Mouse (Mus musculus) thymus, postnatal 14 days (tissue): Measurements from ENCODE around the gene Fbxl17.

Experiments
- DNase-seq: peaks from one replicate; pipeline ENCODE4 v3.0.0; 2021

Fbxl17 gene

DNA sequence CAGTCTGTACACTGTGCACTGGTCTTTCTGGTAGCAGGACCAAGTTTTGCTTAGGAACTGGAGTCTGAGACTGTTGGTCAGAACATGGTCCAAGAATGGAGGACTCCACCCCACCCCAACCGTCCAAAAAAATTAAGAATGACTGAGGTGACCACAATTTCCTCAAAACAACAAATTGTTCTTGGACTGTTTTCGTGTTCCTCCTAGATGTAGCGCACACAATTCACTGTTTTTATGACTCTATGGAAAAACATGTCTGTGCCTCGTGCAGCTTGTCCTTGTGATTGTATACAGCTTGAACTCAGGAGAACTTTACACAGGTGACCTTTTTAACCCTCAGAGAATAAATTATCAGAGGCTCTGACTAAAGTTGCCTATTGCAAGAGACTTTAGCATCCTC is 220.7 kb downstream of the Fbxl17 start:
- no peak for DNase-seq

DNA sequence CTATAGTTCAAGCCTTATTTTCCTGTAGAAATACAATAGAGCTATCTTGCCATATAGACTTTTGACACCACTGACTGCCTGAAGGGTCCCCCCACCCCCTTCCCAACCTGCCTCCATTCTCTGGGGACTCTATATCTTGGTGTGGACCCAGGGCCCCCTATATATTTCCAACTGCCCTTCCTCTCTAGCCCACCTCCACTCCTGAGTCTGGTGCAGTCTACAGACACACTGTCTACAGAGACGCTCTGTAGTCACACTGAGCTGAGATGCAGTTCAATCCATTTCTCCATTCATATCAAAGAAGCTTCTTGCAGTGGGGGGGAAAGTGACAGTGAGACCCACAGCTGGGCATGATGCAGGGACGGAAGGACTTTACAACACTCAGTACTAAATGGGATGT is 226.5 kb downstream of the Fbxl17 start:
- no peak for DNase-seq

DNA sequence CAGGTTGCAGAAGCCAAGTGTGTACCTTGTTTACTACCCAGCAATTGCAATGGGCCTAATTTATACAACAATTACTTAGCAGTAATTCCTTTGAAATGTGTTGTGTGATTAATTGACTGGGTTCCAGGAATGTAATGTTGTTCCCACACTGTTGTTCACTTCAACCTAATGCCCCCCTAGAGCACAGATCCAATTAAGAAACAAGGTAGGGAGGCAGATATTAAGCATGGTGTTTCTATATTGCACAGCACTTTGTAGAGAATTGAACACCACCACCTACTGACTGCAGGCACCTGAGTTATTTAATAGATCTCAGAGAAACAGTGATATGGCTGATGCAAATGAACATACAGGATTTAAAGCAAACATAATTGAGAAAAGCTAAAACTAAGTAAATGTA is 226.9 kb downstream of the Fbxl17 start:
- no peak for DNase-seq

DNA sequence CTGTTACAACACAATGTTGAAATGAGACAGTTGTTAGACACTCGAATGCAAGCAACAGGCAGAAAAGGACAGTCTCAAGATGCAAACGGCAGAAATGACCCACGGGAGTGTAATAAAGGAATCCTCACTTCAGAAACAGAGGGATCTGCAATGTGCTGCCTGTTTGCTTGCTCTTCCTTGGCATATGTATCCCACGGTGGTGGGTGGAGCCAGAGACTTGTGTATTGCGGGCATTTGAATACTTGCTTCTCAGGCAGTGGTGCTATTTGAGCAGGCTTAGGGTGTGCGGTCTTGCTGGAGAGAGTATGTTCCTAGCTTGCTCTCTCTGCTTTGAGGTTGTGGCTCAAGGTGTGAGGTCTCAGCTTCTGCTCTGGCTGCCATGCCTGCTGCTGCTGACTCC is 228.8 kb downstream of the Fbxl17 start:
- no peak for DNase-seq

DNA sequence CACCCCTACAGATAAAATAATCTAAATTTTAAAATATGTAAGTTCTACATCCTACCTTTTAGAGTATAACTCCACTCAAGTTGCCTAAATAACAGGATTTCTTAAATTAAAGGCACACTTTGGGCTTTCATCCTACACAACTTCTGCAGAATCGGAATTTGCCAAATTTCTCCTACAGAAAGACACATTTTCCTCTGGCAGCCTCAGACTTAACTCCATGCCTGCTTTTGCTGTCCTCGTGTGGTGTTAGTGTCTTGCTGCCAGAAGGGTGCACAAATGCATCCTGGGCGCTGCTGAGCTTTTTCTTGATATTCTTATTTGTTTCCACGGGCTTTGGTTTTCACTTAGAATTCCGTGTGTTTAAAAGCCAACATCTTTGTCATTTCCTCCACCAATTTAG is 229.3 kb downstream of the Fbxl17 start:
- DNase-seq: no peak

DNA sequence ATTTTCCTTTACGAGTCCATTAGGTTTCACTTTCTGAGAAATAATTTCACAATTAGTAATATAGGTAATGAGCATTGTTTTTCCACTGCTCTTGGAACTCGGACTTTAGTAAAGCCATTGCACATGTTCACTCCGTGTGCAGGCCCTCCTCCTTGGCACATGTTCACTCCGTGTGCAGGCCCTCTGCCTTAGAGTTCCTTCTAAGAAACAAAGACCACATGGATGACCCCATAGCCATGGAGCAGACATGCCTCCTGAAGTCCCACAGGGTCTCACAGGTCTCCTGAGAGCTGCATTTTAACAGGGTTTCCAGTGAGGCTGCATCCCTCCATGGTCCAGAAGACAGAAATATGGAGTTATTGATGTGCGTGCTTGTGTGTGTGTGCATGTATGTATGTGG is 237.1 kb downstream of the Fbxl17 start:
- DNase-seq: no peak

DNA sequence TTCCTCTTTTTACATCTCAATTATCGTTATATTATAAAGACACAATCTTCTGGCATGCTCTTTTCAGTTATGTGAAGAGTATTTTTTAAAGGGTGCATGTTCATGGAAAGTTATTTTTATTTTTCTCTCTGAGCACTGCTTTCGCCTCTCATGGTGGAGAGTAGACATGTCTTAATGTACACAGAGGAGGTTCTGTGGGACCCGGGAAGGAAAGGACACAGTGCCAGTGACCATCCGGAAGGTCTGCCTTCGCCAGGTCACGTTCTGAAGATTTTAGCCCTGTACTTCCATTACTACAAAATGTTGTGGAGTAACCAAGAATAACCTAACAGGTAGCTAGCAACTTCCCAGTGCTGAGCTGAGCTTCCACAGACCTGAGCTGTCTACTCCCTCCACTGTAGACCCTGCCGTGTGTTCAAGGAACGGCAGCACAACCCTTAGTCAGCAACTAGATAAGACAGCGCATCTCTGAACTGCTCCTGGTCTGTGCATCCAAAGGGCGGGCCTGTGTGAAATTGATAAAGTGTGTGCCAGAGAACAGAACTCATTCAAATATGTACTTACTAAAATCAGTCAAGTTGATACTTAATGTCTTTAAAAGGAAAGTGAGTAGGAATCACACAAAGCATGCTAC is 238.2 kb downstream of the Fbxl17 start:
- DNase-seq: no peak

DNA sequence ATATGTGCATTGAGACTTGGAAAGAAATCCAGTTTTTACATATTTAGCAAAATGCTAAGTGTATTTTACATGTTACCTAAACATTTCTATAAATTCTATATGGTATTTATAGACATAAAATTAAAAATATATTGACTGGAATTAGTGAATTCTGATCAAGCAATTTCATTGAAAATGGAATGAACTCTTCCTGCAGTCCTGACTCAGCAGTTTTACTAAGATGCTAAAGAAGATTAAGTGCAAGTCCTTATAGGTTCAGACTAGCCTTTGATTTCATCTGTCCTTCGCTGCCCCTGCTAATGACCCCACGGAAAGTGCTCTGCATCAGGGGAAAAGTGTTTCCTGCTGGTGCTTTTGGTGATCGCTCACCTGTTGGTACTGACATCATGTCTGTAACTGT is 240.7 kb downstream of the Fbxl17 start:
- no peak for DNase-seq

DNA sequence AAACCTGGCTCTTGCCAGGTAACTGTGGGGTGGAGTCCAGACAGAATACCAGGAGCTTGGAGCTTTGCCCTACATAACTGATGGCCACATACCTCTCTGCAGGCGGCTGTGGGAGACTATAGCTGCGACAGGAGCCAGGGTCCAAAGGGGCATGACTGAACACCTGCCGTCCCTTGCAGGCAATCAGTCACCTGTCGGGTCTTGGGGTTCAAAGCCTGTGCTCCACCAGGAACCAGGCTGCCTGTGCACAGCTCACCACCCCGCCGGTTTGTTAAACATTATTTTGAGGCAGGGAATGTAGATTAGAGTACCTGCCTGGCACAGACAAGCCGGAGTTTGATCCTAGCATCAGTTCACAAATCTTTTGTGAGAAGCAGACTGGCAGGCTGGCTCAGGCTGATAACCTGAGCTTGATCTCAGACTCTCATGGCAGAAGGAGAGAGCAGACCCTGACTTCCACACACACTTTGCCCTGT is 253.6 kb downstream of the Fbxl17 start:
- DNase-seq: no peak

DNA sequence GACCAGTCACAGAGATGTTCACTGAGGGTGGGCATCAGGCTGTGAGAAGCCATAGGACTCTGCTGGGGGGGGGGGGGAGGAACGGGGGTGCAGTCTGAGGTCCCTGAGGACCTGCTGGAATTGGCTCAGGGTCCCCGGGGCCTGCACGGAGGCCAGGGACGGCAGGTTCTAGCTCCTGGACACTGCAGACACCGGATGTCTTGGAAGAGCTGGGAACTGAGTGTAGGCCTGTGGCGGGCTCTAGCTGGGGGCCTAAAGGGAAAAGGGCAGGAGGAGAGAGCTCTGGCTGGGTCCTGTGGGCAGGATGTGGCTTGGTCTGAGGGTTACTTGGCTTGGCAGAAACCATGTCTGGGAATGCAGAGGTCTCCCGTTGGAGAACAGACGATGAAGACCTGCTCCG is 254.3 kb downstream of the Fbxl17 start:
- no peak for DNase-seq

DNA sequence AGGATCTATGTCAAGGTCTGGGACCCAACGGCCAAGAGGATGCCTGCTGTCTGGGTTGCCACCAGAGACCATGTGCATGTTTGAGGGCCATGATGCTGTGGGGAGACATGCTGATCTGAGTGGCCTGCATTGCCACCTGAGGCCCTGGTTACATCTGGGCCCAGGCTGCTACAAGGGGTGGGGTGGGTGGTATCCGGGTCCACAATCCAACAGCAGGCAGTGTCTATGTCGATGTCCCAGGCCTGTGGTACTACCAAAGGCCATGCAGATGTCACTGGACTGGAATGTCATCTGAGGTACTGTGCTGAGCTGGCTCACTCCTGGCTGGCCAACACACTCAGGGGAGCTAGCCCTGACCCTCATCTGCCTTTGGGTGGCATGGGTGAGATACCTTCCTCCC is 257.1 kb downstream of the Fbxl17 start:
- no peak for DNase-seq

DNA sequence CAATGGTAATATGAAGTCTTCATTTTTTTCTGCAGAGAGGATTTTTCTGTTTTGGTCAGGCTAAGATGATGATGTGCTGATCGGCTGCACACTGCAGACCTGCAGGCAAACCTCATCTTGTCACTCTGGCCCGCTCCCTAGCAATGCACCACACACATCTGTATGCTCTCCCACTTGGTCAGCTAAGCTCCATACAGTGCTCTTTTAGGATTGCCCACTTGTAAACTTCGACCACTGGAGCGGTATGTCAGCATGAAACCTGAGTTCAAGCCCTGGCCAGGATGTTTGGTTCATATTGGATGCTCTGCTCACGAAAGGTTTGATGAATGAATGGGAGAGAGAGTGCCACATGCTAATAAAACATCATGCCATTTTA is 259.1 kb downstream of the Fbxl17 start:
- no peak for DNase-seq

DNA sequence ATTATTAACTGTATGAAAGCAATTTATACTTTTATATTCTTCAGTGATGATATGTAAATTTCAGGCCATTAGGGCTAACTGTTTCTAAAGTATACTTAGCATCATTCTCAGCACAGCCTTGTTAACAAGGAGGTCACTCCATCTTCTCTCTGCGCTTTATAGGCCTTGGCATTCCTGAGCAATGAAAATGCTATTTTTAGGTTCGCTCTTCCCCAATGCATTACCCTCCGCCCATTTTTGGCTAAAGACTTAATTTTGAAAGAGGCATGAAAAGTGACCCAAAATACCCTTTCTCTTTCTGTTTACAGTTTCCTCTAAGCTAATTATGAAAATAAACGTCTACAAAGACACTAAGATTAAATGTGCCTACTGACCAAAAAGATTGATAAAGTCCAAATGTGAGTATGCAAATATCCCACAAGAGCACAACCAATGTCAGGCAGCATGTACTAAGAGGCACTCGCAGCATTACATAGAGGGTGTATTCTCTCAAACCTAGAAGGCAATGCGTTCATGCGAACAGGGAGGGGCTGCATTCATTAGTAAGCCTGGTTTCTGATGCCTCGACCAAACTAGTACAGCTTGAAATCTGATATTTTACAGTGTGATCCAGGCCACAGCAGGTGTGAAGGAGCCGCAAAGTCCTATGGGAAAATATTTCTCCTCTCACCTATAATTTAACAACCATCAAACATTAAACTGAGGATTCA is 259.6 kb downstream of the Fbxl17 start:
- no peak for DNase-seq

DNA sequence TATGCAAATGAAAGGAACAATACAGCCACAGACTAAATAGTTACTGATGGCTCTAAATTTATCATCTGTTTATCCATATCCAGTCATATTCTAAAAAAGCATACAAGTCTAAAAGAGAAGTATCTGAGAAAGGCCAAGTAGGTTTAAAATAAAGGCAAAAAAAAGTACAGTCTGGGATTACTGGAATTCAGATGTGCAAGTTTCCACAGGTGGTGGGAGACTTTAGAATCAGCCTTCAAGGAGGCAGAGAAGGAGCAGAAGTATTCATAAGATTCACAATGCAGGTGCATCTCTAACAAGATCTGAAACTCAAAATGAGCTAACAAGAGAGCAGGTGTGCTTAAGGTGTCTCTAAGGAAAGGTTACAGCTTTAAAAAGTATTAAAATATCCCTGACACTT is 263.0 kb downstream of the Fbxl17 start:
- DNase-seq: no peak

DNA sequence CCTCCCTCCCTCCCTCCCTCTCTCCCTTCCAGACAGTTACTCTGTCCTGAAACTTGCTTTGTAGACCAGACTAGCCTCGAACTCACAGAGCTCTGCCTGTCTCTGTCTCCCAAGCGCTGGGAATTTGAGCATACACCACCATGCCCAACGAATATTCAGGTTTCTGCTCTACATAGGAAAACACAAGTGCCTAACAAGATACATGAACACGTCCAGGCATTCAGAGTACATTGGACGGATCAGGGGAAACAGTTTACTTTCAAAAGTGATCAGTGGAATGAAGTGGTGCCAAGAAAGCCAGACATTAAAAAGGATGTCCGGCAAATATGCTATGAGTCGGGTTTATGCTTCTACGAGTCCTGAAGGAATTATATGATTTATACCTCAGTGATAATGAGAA is 263.6 kb downstream of the Fbxl17 start:
- no peak for DNase-seq

DNA sequence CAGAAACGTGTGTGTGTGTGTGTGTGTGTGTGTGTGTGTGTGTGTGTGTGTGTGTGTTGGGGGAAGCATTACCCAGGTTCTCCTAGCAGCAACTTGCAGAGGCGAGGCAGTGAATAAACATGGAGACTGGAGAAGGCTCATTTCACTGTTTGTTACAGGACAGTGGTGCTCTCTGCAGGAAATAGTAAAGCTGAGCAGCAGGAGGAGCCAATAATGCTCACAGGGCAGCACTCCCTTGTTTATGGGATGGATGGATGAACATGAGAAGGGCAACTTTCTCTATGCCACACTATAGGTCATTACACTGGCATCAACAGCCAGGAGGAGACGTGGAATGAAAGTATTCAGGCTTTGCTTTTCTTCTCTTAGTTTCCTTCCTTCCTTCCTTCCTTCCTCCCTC is 264.0 kb downstream of the Fbxl17 start:
- no peak for DNase-seq

DNA sequence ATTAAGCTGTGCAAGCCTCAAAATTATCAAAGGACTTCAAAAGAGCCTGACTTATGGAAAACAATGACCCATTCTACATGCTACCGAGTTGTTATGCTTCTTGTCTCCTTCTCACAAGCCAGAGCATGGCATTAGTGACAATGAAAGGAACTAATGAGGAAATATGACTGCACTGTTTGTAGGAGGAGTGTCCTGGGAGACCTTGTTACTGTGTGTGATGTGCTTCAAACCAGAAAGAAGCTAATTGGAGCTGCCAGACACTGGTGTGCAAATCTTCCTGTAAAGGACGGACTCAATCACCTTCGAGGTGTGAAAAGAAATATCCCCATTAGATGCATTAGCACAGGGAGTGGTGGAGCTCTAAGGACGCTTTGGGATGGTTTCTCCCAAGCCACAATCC is 270.7 kb downstream of the Fbxl17 start:
- no peak for DNase-seq

DNA sequence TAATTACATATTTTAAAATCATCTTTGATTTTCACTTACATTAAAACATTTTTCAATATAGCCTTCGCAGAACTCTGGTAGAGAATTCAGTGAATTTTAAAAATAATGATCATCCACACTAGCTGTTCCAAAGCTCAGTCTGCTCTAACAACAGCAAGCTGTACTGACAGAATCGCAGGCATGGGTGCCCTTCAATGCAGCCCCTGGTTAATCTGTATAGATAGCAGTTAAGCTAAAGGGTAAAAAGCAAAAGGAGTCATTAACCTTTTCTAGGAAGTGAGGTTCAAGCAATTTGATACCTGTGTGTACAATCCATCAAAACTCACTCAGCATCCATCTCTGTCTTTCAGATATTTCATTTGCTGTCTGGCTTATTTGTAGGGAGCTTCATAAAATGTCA is 273.4 kb downstream of the Fbxl17 start:
- DNase-seq: no peak

DNA sequence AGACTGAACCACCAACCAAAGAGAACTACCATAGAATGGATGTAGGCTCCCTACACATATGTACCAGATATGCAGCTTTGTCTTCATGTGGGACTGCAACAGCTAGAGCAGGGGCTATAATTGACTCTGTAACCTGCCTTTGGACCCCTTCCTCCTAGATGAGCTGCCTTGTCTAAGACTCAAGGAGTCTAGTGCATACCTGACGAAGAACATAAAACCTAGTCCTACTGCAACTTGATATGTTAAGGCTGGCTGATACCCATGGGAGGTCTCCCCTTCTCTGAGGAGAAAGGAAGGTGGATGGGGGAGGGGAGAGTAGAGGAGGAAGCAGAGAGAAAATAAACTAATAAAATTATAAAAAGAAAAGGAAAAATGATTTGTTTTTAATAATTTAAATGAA is 273.9 kb downstream of the Fbxl17 start:
- DNase-seq: no peak

DNA sequence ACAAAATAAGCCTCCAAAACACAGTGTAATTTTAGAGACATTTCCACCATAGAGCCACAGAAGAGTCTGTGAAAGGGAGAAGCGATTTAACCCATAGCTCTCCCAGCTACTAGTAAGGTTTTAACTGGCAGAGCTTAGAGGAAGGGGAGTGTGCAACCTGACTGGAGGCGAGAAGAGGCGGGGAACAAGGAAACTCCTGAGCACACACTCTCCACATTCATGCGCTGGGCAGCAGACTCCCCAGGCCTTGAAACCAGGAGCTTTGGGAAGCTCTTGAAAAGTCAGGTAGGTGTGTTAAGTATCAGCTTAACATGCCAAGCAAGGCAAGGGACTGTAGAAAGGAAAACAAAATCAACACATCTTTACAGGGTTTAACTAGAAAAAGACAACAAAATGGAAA is 276.1 kb downstream of the Fbxl17 start:
- DNase-seq: no peak

DNA sequence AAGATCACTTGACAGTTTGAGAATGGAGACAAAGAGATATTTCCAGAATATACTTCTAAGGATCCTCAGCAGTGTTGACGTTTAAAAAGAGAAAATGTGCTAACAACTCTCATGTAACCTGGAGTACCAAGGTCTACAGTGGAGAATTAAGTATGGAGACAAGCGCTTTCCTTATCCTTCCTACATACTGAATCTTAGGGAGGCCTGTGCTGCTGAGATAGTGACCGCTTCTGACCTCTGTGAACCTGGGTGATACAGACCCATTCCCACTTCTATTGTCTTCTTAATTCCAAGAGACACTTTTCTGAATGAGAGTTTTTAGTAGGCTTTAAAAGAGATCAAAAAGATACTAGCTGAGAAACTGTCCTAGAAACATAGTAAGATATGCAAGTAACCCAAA is 278.2 kb downstream of the Fbxl17 start:
- no peak for DNase-seq

DNA sequence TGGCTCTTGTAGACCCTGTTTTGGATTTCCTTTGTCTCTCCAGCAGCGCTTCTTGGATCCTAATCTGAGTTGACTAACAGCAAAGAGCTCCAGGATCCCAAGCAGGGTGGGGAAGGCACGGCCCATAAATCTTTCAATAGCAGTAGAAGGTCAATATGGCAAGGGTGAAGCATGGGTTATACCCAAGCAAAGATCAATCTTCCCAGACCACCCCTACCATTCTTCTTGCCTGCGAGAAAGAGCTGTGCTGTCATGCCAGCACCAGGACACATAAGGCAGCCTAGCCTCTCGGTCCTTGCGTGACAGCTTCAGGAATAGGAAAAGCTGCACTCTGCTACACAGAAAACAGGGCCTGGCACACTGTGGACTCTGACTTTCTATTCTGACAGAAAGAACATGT is 279.0 kb downstream of the Fbxl17 start:
- no peak for DNase-seq

DNA sequence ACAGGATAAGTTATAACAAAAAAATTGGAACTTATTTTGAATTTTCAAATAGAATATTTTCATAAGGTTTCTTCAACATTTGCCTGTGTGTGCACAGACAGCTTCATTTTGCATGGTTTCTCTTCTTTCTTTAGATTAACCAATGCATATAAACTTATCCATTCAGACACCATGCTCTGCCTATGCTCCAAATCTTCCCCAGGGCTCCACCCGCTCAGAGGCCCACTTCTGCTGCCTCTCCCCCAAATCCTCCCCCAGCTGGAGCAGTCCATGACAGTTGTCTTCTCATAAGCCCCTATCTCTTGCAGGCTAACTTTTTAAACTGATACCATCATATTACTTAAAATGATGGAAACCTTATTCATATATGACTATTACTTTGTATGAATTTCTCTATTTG is 282.8 kb downstream of the Fbxl17 start:
- no peak for DNase-seq

DNA sequence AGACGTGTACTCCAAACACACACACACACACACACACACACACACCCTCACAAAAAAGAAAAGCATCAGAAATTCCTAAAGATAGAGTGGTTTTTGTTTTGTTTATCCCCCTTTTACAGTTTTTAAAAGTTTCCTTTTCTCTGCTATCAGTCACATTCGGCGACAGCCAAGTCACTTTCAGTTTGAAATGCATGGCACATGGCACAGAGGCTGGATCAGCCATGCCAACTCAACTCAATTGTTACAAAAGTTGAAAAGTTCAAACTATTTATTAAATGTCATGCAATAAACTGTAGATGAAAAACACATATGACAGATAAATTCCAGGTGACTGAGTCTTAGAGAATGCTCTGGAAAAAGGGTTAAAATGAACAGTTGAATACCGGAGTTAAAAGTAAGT is 287.8 kb downstream of the Fbxl17 start:
- DNase-seq: no peak

DNA sequence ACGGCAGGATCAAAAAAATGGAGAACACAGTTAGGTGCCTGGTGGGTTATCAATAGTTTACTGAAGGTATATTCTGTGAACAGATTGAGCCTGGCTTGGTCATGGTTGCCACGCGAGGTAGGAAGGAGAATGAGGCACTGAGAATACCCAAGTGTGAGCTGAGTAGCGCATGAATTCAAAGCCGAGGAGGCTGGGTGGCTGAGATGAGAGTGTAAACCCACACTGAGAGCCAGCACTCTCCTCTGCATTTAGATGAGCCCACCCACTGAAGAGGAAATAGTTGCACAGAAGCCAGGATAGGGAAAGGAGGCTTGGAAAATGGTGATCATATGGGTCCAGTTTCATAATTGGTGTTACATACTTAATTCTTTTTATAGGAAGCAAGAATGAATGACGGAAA is 290.7 kb downstream of the Fbxl17 start:
- no peak for DNase-seq
